Mouse (Mus musculus): ENCODE data around the gene Bhlhb9. TPM values are rescaled to one million over a fixed set of nuclear protein-coding genes. Genes with fewer than 3 reads are reported as not detected.
A peak's percentile ranks its signal among the peaks of the same experiment; 100 is the strongest.
"Not testable (repeated sequence)": the region's sequence is repeated elsewhere in the genome, so short reads cannot be mapped to it uniquely, and the experiment has no call there.

Gene Bhlhb9
- polyA plus RNA-seq, 1 experiment: 0.64 TPM

- no peak overlapping the region for H3K27ac ChIP-seq (ENCODE audit: insufficient read depth, low read depth, low read length)
- no peaks in the 10 kb centered on the region for H3K4me1 ChIP-seq (ENCODE audit: control insufficient read depth, insufficient read depth, low read length)
- no peak for TF ChIP-seq POLR2A (IDR thresholded peaks at IDR 0.05; ENCODE audit: borderline replicate concordance, low read depth, low read length)
- TF ChIP-seq CTCF (IDR thresholded peaks at IDR 0.05; ENCODE audit: low read depth, low read length): no peak
- no peak overlapping the region for H3K4me3 ChIP-seq (ENCODE audit: insufficient read depth, low read length)
These were observed 8.4 kb downstream of the Bhlhb9 start for GRCm38 (mm10) chrX:135805780-135806179.

- H3K4me3 ChIP-seq (ENCODE audit: insufficient read depth, low read length); H3K27ac ChIP-seq (ENCODE audit: insufficient read depth, low read depth, low read length); H3K4me1 ChIP-seq (ENCODE audit: control insufficient read depth, insufficient read depth, low read length): not testable (repeated sequence)
These were observed 38.5 kb downstream of the Bhlhb9 start for GRCm38 (mm10) chrX:135835896-135836295.

GRCm38 (mm10) chrX:135837896-135838295 lies 40.5 kb downstream of the Bhlhb9 start:
- Histone ChIP-seq H3K4me3 (ENCODE audit: insufficient read depth, low read length) (no peak overlapping the region), H3K27ac (ENCODE audit: insufficient read depth, low read depth, low read length) (no peak overlapping the region), H3K4me1 (ENCODE audit: control insufficient read depth, insufficient read depth, low read length) (no peaks in the 10 kb centered on the region)
- no peak for TF ChIP-seq POLR2A (IDR thresholded peaks at IDR 0.05; ENCODE audit: borderline replicate concordance, low read depth, low read length)
- TF ChIP-seq CTCF (IDR thresholded peaks at IDR 0.05; ENCODE audit: low read depth, low read length): no peak

GRCm38 (mm10) chrX:135838521-135839360 lies 41.3 kb downstream of the Bhlhb9 start, which contains the start of gene Gprasp2:
Gene Gprasp2 (plus strand): TSS chrX:135839034.
- not testable (repeated sequence) for H3K4me3 ChIP-seq (ENCODE audit: insufficient read depth, low read length)

GRCm38 (mm10) chrX:135839397-135840391 lies 42.3 kb downstream of the Bhlhb9 start:
- not testable (repeated sequence) for H3K27ac ChIP-seq (ENCODE audit: insufficient read depth, low read depth, low read length); H3K4me1 ChIP-seq (ENCODE audit: control insufficient read depth, insufficient read depth, low read length); H3K4me3 ChIP-seq (ENCODE audit: insufficient read depth, low read length)

More at GRCm38 (mm10) chrX:135838521-135839360, 41.3 kb downstream of the Bhlhb9 start, which contains the start of gene Gprasp2:
- not testable (repeated sequence) for H3K4me1 ChIP-seq (ENCODE audit: control insufficient read depth, insufficient read depth, low read length); H3K27ac ChIP-seq (ENCODE audit: insufficient read depth, low read depth, low read length)

GRCm38 (mm10) chrX:135866806-135867205 lies 69.4 kb downstream of the Bhlhb9 start:
- not testable (repeated sequence) for H3K4me3 ChIP-seq (ENCODE audit: insufficient read depth, low read length); H3K4me1 ChIP-seq (ENCODE audit: control insufficient read depth, insufficient read depth, low read length); H3K27ac ChIP-seq (ENCODE audit: insufficient read depth, low read depth, low read length)

- TF ChIP-seq POLR2A (IDR thresholded peaks at IDR 0.05; ENCODE audit: borderline replicate concordance, low read depth, low read length) (no peak), CTCF (IDR thresholded peaks at IDR 0.05; ENCODE audit: low read depth, low read length) (no peak)
- no peak overlapping the region for H3K27ac ChIP-seq (ENCODE audit: insufficient read depth, low read depth, low read length)
- no peaks in the 10 kb centered on the region for H3K4me1 ChIP-seq (ENCODE audit: control insufficient read depth, insufficient read depth, low read length)
- no peak overlapping the region for H3K4me3 ChIP-seq (ENCODE audit: insufficient read depth, low read length)
These were observed 79.3 kb downstream of the Bhlhb9 start for GRCm38 (mm10) chrX:135876679-135877078.

- Histone ChIP-seq H3K4me3 (ENCODE audit: insufficient read depth, low read length) (no peak overlapping the region), H3K4me1 (ENCODE audit: control insufficient read depth, insufficient read depth, low read length) (no peaks in the 10 kb centered on the region)
- TF ChIP-seq POLR2A (IDR thresholded peaks at IDR 0.05; ENCODE audit: borderline replicate concordance, low read depth, low read length) (no peak), CTCF (IDR thresholded peaks at IDR 0.05; ENCODE audit: low read depth, low read length) (no peak)
These were observed 82.2 kb downstream of the Bhlhb9 start for GRCm38 (mm10) chrX:135879626-135880025.

GRCm38 (mm10) chrX:135885411-135886233 lies 88.2 kb downstream of the Bhlhb9 start:
- H3K4me3 ChIP-seq (ENCODE audit: insufficient read depth, low read length): peak overlapping the region; percentile 61
- H3K27ac ChIP-seq (ENCODE audit: insufficient read depth, low read depth, low read length): no peak overlapping the region
- TF ChIP-seq CTCF (IDR thresholded peaks at IDR 0.05; ENCODE audit: low read depth, low read length): no peak
- no peak for TF ChIP-seq POLR2A (IDR thresholded peaks at IDR 0.05; ENCODE audit: borderline replicate concordance, low read depth, low read length)
- H3K4me1 ChIP-seq (ENCODE audit: control insufficient read depth, insufficient read depth, low read length): no peaks in the 10 kb centered on the region

More at GRCm38 (mm10) chrX:135879626-135880025, 82.2 kb downstream of the Bhlhb9 start:
- H3K27ac ChIP-seq (ENCODE audit: insufficient read depth, low read depth, low read length): no peak overlapping the region

Measured in bone marrow macrophage, adult 2 months (primary cell).